Mouse (Mus musculus) megakaryocyte progenitor cell, adult 5-6 weeks (primary cell): ENCODE results near the gene Agrp. TPM values are rescaled to one million over a fixed set of nuclear protein-coding genes. Genes with fewer than 3 reads are reported as not detected.
A peak's percentile ranks its signal among the peaks of the same experiment; 100 is the strongest.

Experiments
- ATAC-seq: replicated peaks from 2 replicates; pipeline ENCODE4 v1.8.0; 2016; ENCODE audit warnings: mild to moderate bottlenecking, moderate TSS enrichment, inconsistent platforms; ENCODE audit not compliant: poor library complexity
- total RNA-seq, 2 experiments: library from RNA; stranded (forward) in 1 of 2; stranded (reverse) in 1 of 2; fragments of 157-497, 149-512 nt in 1 of 2; fragments of 200-1000 nt in 1 of 2; gene quantifications; 2 replicates each; pipeline versions ENCODE4 v1.2.3 to v1.2.4; 2015 to 2017

The Agrp gene
- not detected in 2 replicates for total RNA-seq (2015)
- not detected in 2 replicates for total RNA-seq (2017)

GRCm38 (mm10) chr8:105636963-105637510 lies at the start of gene Agrp:
Gene Agrp, minus strand, starts transcription at chr8:105637393.
- ATAC-seq: peak; percentile 10

- ATAC-seq: no peak
These were observed 49.4 kb upstream of the Agrp start for GRCm38 (mm10) chr8:105686551-105686950.

GRCm38 (mm10) chr8:105685796-105686308 lies 48.7 kb upstream of the Agrp start, which contains the start of gene Carmil2:
Gene Carmil2, plus strand, starts transcription at chr8:105686274.
- peak; percentile 88 for ATAC-seq

GRCm38 (mm10) chr8:105685325-105685724 lies 48.1 kb upstream of the Agrp start:
- no peak for ATAC-seq

GRCm38 (mm10) chr8:105677891-105678290 lies 40.7 kb upstream of the Agrp start:
- ATAC-seq: no peak

GRCm38 (mm10) chr8:105661167-105661566 lies 24.0 kb upstream of the Agrp start:
- ATAC-seq: peak; percentile 92

- no peak for ATAC-seq
These were observed 20.4 kb upstream of the Agrp start for GRCm38 (mm10) chr8:105657641-105658040.

- no peak for ATAC-seq
These were observed 11.7 kb upstream of the Agrp start for GRCm38 (mm10) chr8:105648929-105649328.

GRCm38 (mm10) chr8:105645205-105645604 lies 8.0 kb upstream of the Agrp start:
- ATAC-seq: no peak

GRCm38 (mm10) chr8:105640511-105640910 lies 3.3 kb upstream of the Agrp start:
- ATAC-seq: no peak

GRCm38 (mm10) chr8:105639835-105640234 lies 2.6 kb upstream of the Agrp start:
- no peak for ATAC-seq

GRCm38 (mm10) chr8:105638510-105638909 lies 1.3 kb upstream of the Agrp start:
- ATAC-seq: no peak

- ATAC-seq: peak; percentile 21; the same call in 1 of the 2 replicates
These were observed 428 bp upstream of the Agrp start for GRCm38 (mm10) chr8:105637601-105638041.

- peak; percentile 64 for ATAC-seq
These were observed 903 bp downstream of the Agrp start, which contains the start of gene Ctcf for GRCm38 (mm10) chr8:105636018-105636962. Gene Ctcf, plus strand, starts transcription at chr8:105636568.

GRCm38 (mm10) chr8:105635481-105635880 lies 1.7 kb downstream of the Agrp start:
- no peak for ATAC-seq

GRCm38 (mm10) chr8:105634771-105635458 lies 2.3 kb downstream of the Agrp start:
- ATAC-seq: no peak

- no peak for ATAC-seq
These were observed 7.9 kb downstream of the Agrp start for GRCm38 (mm10) chr8:105629337-105629736.

GRCm38 (mm10) chr8:105626086-105626485 lies 11.1 kb downstream of the Agrp start:
- ATAC-seq: no peak

GRCm38 (mm10) chr8:105624831-105625230 lies 12.4 kb downstream of the Agrp start:
- ATAC-seq: no peak

GRCm38 (mm10) chr8:105624401-105624800 lies 12.8 kb downstream of the Agrp start:
- ATAC-seq: no peak

- no peak for ATAC-seq
These were observed 13.4 kb downstream of the Agrp start for GRCm38 (mm10) chr8:105623679-105624245.
